Mouse (Mus musculus) E14TG2a.4 (cell line): ENCODE measurements around the gene Alg3.

Source experiments
- CTCF ChIP-seq: conservative IDR thresholded peaks from 2 replicates; pipeline ENCODE4 v1.5.1; 2014; ENCODE audit warnings: low read length
- NANOG ChIP-seq: IDR thresholded peaks from 2 replicates; pipeline ENCODE4 v1.6.1; 2014; ENCODE audit warnings: borderline replicate concordance, low read length, mixed read lengths
- POU5F1 ChIP-seq: IDR thresholded peaks from 2 replicates; pipeline ENCODE4 v1.6.1; 2014; ENCODE audit warnings: low read length, borderline replicate concordance

DNA sequence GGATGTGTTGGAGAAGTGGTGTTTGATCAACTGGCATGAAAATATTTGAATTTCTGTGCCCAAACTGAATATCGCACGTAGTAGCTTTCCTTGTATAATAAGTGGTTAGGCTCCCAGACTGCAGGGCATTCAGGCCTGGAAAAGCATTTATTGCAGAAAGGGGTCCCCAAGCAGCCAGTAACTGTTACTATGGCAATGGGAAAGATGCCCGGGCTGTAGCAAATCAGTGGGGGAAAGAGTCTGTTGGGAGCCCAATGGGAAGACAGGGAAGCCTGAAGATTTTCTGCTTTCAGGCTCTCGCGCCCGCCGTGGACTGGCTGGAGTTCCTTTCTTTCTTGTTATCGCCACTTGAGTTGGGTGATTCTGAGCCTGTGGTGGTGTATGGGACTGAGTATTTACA lies 26.8 kb upstream of the Alg3 start:
- no peak for TF ChIP-seq CTCF
- no peak for TF ChIP-seq NANOG
- TF ChIP-seq POU5F1, result no peak
